Comparison of ENCODE assay signal across 19 mouse cellular contexts in genomic region chr9:37187407-37187806, GRCm38 (mm10). TPM values are rescaled to one million over a fixed set of nuclear protein-coding genes. Genes with fewer than 3 reads are reported as not detected.
"Had no signal": no experiment of that assay in that cellular context is flagged by ENCODE, and none has a peak within 500 bp of the region (broad histone marks: within the 10 kb centered on the region; RNA-seq: fewer than 3 reads in every experiment).

No protein-coding gene starts in this region.

- H3K4me3 ChIP-seq: megakaryocyte, embryonic 14.5 days; midbrain, embryonic 13.5 days; midbrain, embryonic 15.5 days; neural tube, embryonic 12.5 days; stomach, embryonic 15.5 days had no signal

- H3K9ac ChIP-seq: lung, embryonic 14.5 days; midbrain, embryonic 13.5 days; midbrain, embryonic 15.5 days; neural tube, embryonic 12.5 days; stomach, embryonic 15.5 days had no signal

- DNase-seq: lung, adult 18-20 months; lung, embryonic 14.5 days; lung, postnatal 10 days; lung, postnatal 36 days; right cerebral cortex, postnatal 14 days; thymus, adult 18-20 months; thymus, postnatal 14 days; thymus, postnatal 36 days had no signal

- H3K9me3 ChIP-seq: midbrain, embryonic 15.5 days; neural tube, embryonic 12.5 days; stomach, embryonic 15.5 days had no signal

- H3K36me3 ChIP-seq: midbrain, embryonic 13.5 days; midbrain, embryonic 15.5 days; neural tube, embryonic 12.5 days; stomach, embryonic 15.5 days had no signal

- ATAC-seq: midbrain, embryonic 13.5 days; midbrain, embryonic 15.5 days had no signal

- H3K4me1 ChIP-seq: midbrain, embryonic 13.5 days; midbrain, embryonic 15.5 days; neural tube, embryonic 12.5 days; stomach, embryonic 15.5 days had no signal

- H3K27me3 ChIP-seq: midbrain, embryonic 13.5 days; midbrain, embryonic 15.5 days; neural tube, embryonic 12.5 days; stomach, embryonic 15.5 days had no signal

- H3K4me2 ChIP-seq: lung, embryonic 14.5 days; midbrain, embryonic 11.5 days; midbrain, embryonic 13.5 days; midbrain, embryonic 15.5 days; neural tube, embryonic 12.5 days; stomach, embryonic 15.5 days had no signal

- H3K27ac ChIP-seq: macrophage; midbrain, embryonic 13.5 days; midbrain, embryonic 15.5 days; neural tube, embryonic 12.5 days; stomach, embryonic 15.5 days; stomach, postnatal 0 days had no signal

RNA-seq across cellular contexts. Expression of gene Pknox2, which starts 40.2 kb away (rescaled TPM):
- total RNA-seq: megakaryocyte progenitor cell, adult 5-6 weeks; monocyte, adult 5-6 weeks; neutrophil, adult 5-6 weeks had no signal
- polyA plus RNA-seq: macrophage had no signal
